Mouse (Mus musculus): ENCODE measurements around the gene Btbd16.
A peak's percentile ranks its signal among the peaks of the same experiment; 100 is the strongest.

Btbd16 gene

GRCm38 (mm10) chr7:130819624-130820023 is 45.8 kb downstream of the Btbd16 start:
- no peak for DNase-seq

GRCm38 (mm10) chr7:130823992-130824391 is 50.1 kb downstream of the Btbd16 start:
- DNase-seq, result no peak

GRCm38 (mm10) chr7:130826343-130826742 is 52.5 kb downstream of the Btbd16 start:
- DNase-seq, result no peak

GRCm38 (mm10) chr7:130827431-130827830 is 53.6 kb downstream of the Btbd16 start:
- DNase-seq, result peak; percentile 56 to 72

- no peak for DNase-seq
Observed at GRCm38 (mm10) chr7:130827844-130828403, 54.1 kb downstream of the Btbd16 start.

- no peak for DNase-seq
Observed at GRCm38 (mm10) chr7:130828475-130828874, 54.6 kb downstream of the Btbd16 start.

- DNase-seq, result no peak
Observed at GRCm38 (mm10) chr7:130831586-130831985, 57.7 kb downstream of the Btbd16 start.

- DNase-seq, result peak; percentile 42 to 63
Observed at GRCm38 (mm10) chr7:130834299-130834698, 60.4 kb downstream of the Btbd16 start.

GRCm38 (mm10) chr7:130834958-130835861 is 61.3 kb downstream of the Btbd16 start:
- peak; percentile 35 to 53 for DNase-seq

GRCm38 (mm10) chr7:130836066-130836465 is 62.2 kb downstream of the Btbd16 start:
- DNase-seq, result no peak

- peak; percentile 76 to 80 for DNase-seq
Observed at GRCm38 (mm10) chr7:130837941-130838657, 64.2 kb downstream of the Btbd16 start.

GRCm38 (mm10) chr7:130838658-130839025 is 64.8 kb downstream of the Btbd16 start:
- no peak for DNase-seq

- no peak for DNase-seq
Observed at GRCm38 (mm10) chr7:130839380-130840100, 65.7 kb downstream of the Btbd16 start.

GRCm38 (mm10) chr7:130847164-130847718 is 73.4 kb downstream of the Btbd16 start:
- DNase-seq, result no peak

- DNase-seq, result no peak
Observed at GRCm38 (mm10) chr7:130854684-130855292, 80.9 kb downstream of the Btbd16 start.

- DNase-seq, result peak; percentile 67
Observed at GRCm38 (mm10) chr7:130855681-130856080, 81.8 kb downstream of the Btbd16 start.

- DNase-seq, result no peak
Observed at GRCm38 (mm10) chr7:130857973-130858372, 84.1 kb downstream of the Btbd16 start.

GRCm38 (mm10) chr7:130859926-130860325 is 86.1 kb downstream of the Btbd16 start:
- no peak for DNase-seq

- DNase-seq, result no peak
Observed at GRCm38 (mm10) chr7:130860721-130861142, 86.9 kb downstream of the Btbd16 start.

- no peak for DNase-seq
Observed at GRCm38 (mm10) chr7:130862501-130862900, 88.6 kb downstream of the Btbd16 start.

- peak; percentile 21 to 23 for DNase-seq
Observed at GRCm38 (mm10) chr7:130864711-130865110, 90.8 kb downstream of the Btbd16 start.
